Mouse (Mus musculus): ENCODE results near the gene Zdhhc21. TPM values are rescaled to one million over a fixed set of nuclear protein-coding genes. Genes with fewer than 3 reads are reported as not detected.

Zdhhc21 gene
- polyA plus RNA-seq, 1 experiment, result 17.1 TPM

- no peak overlapping the region for H3K27ac ChIP-seq (ENCODE audit: insufficient read depth, low read length)
These were observed 53.5 kb downstream of the Zdhhc21 start for GRCm38 (mm10) chr4:82806176-82806757.

GRCm38 (mm10) chr4:82804019-82804418, 55.7 kb downstream of the Zdhhc21 start:
- Histone ChIP-seq H3K4me1 (ENCODE audit: control insufficient read depth, insufficient read depth, low read length) (no peaks in the 10 kb centered on the region; the same call in 1 of the 2 replicates), H3K27ac (ENCODE audit: insufficient read depth, low read length) (no peak overlapping the region), H3K4me3 (ENCODE audit: insufficient read depth, low read length) (no peak overlapping the region)
- TF ChIP-seq POLR2A (IDR thresholded peaks at IDR 0.05; ENCODE audit: extremely low read depth, insufficient read depth, low read length), result no peak
- TF ChIP-seq CTCF (IDR thresholded peaks at IDR 0.05; ENCODE audit: extremely low read depth, insufficient read depth, low read length), result no peak

More at GRCm38 (mm10) chr4:82806176-82806757, 53.5 kb downstream of the Zdhhc21 start:
- Histone ChIP-seq H3K4me3 (ENCODE audit: insufficient read depth, low read length) (no peak overlapping the region), H3K4me1 (ENCODE audit: control insufficient read depth, insufficient read depth, low read length) (no peaks in the 10 kb centered on the region; the same call in 1 of the 2 replicates)
- TF ChIP-seq CTCF (IDR thresholded peaks at IDR 0.05; ENCODE audit: extremely low read depth, insufficient read depth, low read length), result no peak
- TF ChIP-seq POLR2A (IDR thresholded peaks at IDR 0.05; ENCODE audit: extremely low read depth, insufficient read depth, low read length), result no peak

GRCm38 (mm10) chr4:82793608-82794007, 66.2 kb downstream of the Zdhhc21 start:
- TF ChIP-seq CTCF (IDR thresholded peaks at IDR 0.05; ENCODE audit: extremely low read depth, insufficient read depth, low read length), result no peak
- TF ChIP-seq POLR2A (IDR thresholded peaks at IDR 0.05; ENCODE audit: extremely low read depth, insufficient read depth, low read length), result no peak
- H3K4me1 ChIP-seq (ENCODE audit: control insufficient read depth, insufficient read depth, low read length), result no peaks in the 10 kb centered on the region; the same call in 1 of the 2 replicates
- H3K4me3 ChIP-seq (ENCODE audit: insufficient read depth, low read length), result no peak overlapping the region
- no peak overlapping the region for H3K27ac ChIP-seq (ENCODE audit: insufficient read depth, low read length)

- no peak overlapping the region for H3K27ac ChIP-seq (ENCODE audit: insufficient read depth, low read length)
- H3K4me1 ChIP-seq (ENCODE audit: control insufficient read depth, insufficient read depth, low read length), result no peaks in the 10 kb centered on the region; the same call in 1 of the 2 replicates
- H3K4me3 ChIP-seq (ENCODE audit: insufficient read depth, low read length), result no peak overlapping the region
- TF ChIP-seq CTCF (IDR thresholded peaks at IDR 0.05; ENCODE audit: extremely low read depth, insufficient read depth, low read length), result no peak
- TF ChIP-seq POLR2A (IDR thresholded peaks at IDR 0.05; ENCODE audit: extremely low read depth, insufficient read depth, low read length), result no peak
These were observed 66.7 kb downstream of the Zdhhc21 start for GRCm38 (mm10) chr4:82792906-82793580.

GRCm38 (mm10) chr4:82765513-82766216, 94.1 kb downstream of the Zdhhc21 start:
- Histone ChIP-seq H3K4me3 (ENCODE audit: insufficient read depth, low read length) (no peak overlapping the region), H3K4me1 (ENCODE audit: control insufficient read depth, insufficient read depth, low read length) (no peaks in the 10 kb centered on the region; the same call in 1 of the 2 replicates), H3K27ac (ENCODE audit: insufficient read depth, low read length) (no peak overlapping the region)
- TF ChIP-seq CTCF (IDR thresholded peaks at IDR 0.05; ENCODE audit: extremely low read depth, insufficient read depth, low read length) (no peak), POLR2A (IDR thresholded peaks at IDR 0.05; ENCODE audit: extremely low read depth, insufficient read depth, low read length) (no peak)

GRCm38 (mm10) chr4:82763586-82763985, 96.2 kb downstream of the Zdhhc21 start:
- no peak for TF ChIP-seq POLR2A (IDR thresholded peaks at IDR 0.05; ENCODE audit: extremely low read depth, insufficient read depth, low read length)
- no peak for TF ChIP-seq CTCF (IDR thresholded peaks at IDR 0.05; ENCODE audit: extremely low read depth, insufficient read depth, low read length)
- H3K27ac ChIP-seq (ENCODE audit: insufficient read depth, low read length), result no peak overlapping the region
- H3K4me1 ChIP-seq (ENCODE audit: control insufficient read depth, insufficient read depth, low read length), result no peaks in the 10 kb centered on the region
- no peak overlapping the region for H3K4me3 ChIP-seq (ENCODE audit: insufficient read depth, low read length)

GRCm38 (mm10) chr4:82762430-82763119, 97.2 kb downstream of the Zdhhc21 start:
- no peaks in the 10 kb centered on the region for H3K4me1 ChIP-seq (ENCODE audit: control insufficient read depth, insufficient read depth, low read length)
- H3K27ac ChIP-seq (ENCODE audit: insufficient read depth, low read length), result no peak overlapping the region
- no peak overlapping the region for H3K4me3 ChIP-seq (ENCODE audit: insufficient read depth, low read length)
- TF ChIP-seq POLR2A (IDR thresholded peaks at IDR 0.05; ENCODE audit: extremely low read depth, insufficient read depth, low read length) (no peak), CTCF (IDR thresholded peaks at IDR 0.05; ENCODE audit: extremely low read depth, insufficient read depth, low read length) (no peak)

GRCm38 (mm10) chr4:82756295-82756626, 103.5 kb downstream of the Zdhhc21 start:
- H3K27ac ChIP-seq (ENCODE audit: insufficient read depth, low read length), result no peak overlapping the region
- H3K4me1 ChIP-seq (ENCODE audit: control insufficient read depth, insufficient read depth, low read length), result no peaks in the 10 kb centered on the region
- no peak overlapping the region for H3K4me3 ChIP-seq (ENCODE audit: insufficient read depth, low read length)
- TF ChIP-seq CTCF (IDR thresholded peaks at IDR 0.05; ENCODE audit: extremely low read depth, insufficient read depth, low read length), result no peak
- no peak for TF ChIP-seq POLR2A (IDR thresholded peaks at IDR 0.05; ENCODE audit: extremely low read depth, insufficient read depth, low read length)

GRCm38 (mm10) chr4:82755616-82756294, 104.0 kb downstream of the Zdhhc21 start:
- H3K4me3 ChIP-seq (ENCODE audit: insufficient read depth, low read length), result no peak overlapping the region

More at GRCm38 (mm10) chr4:82755616-82756294, 104.0 kb downstream of the Zdhhc21 start:
- no peak overlapping the region for H3K27ac ChIP-seq (ENCODE audit: insufficient read depth, low read length)
- TF ChIP-seq POLR2A (IDR thresholded peaks at IDR 0.05; ENCODE audit: extremely low read depth, insufficient read depth, low read length) (no peak), CTCF (IDR thresholded peaks at IDR 0.05; ENCODE audit: extremely low read depth, insufficient read depth, low read length) (no peak)
- no peaks in the 10 kb centered on the region for H3K4me1 ChIP-seq (ENCODE audit: control insufficient read depth, insufficient read depth, low read length)

Other genes starting within 250 kb of the Zdhhc21 start
- gene Nfib, start 154.2 kb downstream of the Zdhhc21 start, polyA plus RNA-seq (2012; rRNA removed), result 31.8 and 34.1 TPM in 2 replicates
- 0.15 and 0.27 TPM in 2 replicates for gene Cer1, start 25.2 kb upstream of the Zdhhc21 start, polyA plus RNA-seq (2012; rRNA removed)
- 1.5 and 2.2 TPM in 2 replicates for gene Frem1, start 192.4 kb upstream of the Zdhhc21 start, polyA plus RNA-seq (2012; rRNA removed)